Mouse (Mus musculus): Measurements from ENCODE around the gene Rnf31. TPM values are rescaled to one million over a fixed set of nuclear protein-coding genes. Genes with fewer than 3 reads are reported as not detected.

Rnf31 gene
- total RNA-seq, 2 experiments from 2014 or later, result 38.0 to 43.0 TPM

- no peak for DNase-seq (ENCODE audit: low spot score in 2 of 2)
These were observed 52.9 kb downstream of the Rnf31 start for GRCm38 (mm10) chr14:55644261-55644888.

- DNase-seq (ENCODE audit: low spot score in 2 of 2), result no peak
These were observed 58.4 kb downstream of the Rnf31 start, which contains the start of gene Tssk4 for GRCm38 (mm10) chr14:55649884-55650283. Gene Tssk4, plus strand, starts transcription at chr14:55650184.

- DNase-seq (ENCODE audit: low spot score in 2 of 2), result no peak
These were observed 60.0 kb downstream of the Rnf31 start for GRCm38 (mm10) chr14:55651528-55651927.

Other genes with a start within 250 kb of the Rnf31 start
- 10 to 100 TPM; 20.2 to 22.1 TPM for gene Dhrs4, start 113.0 kb upstream of the Rnf31 start, total RNA-seq (2021)
- 10 to 100 TPM; 46.8 to 50.8 TPM for gene Carmil3, start 101.1 kb upstream of the Rnf31 start, total RNA-seq (2021)
- 100 to 1,000 TPM; 653 to 657 TPM for gene Cpne6, start 81.3 kb upstream of the Rnf31 start, total RNA-seq (2021)
- gene Nrl, start 66.7 kb upstream of the Rnf31 start, total RNA-seq (2021), result 1 to 10 TPM; 1.7 to 2.2 TPM
- gene Pck2, start 51.4 kb upstream of the Rnf31 start, total RNA-seq (2021), result 10 to 100 TPM; 50.9 to 54.2 TPM
- gene Dcaf11, start 31.7 kb upstream of the Rnf31 start, total RNA-seq (2021), result 10 to 100 TPM; 72.2 to 83.8 TPM
- 1 to 10 TPM in 1 of 2 experiments, under 1 TPM in 1; 0.79 to 1.6 TPM for gene A730061H03Rik, start 31.3 kb upstream of the Rnf31 start, total RNA-seq (2021)
- not detected for gene Fitm1, start 16.1 kb upstream of the Rnf31 start, total RNA-seq (2021)
- 10 to 100 TPM; 54.0 to 56.6 TPM for gene Psme1, start 13.6 kb upstream of the Rnf31 start, total RNA-seq (2021)
- gene Emc9, start 6.4 kb upstream of the Rnf31 start, total RNA-seq (2021), result 10 to 100 TPM; 43.3 to 49.5 TPM
- 10 to 100 TPM; 53.7 to 57.4 TPM for gene Psme2, start 595 bp upstream of the Rnf31 start, total RNA-seq (2021)
- gene Irf9, start 11.9 kb downstream of the Rnf31 start, total RNA-seq (2021), result 10 to 100 TPM; 10.9 to 13.3 TPM
- gene Rec8, start 26.3 kb downstream of the Rnf31 start, total RNA-seq (2021), result 1 to 10 TPM; 1.4 to 1.8 TPM
- gene Ipo4, start 44.2 kb downstream of the Rnf31 start, total RNA-seq (2021), result 100 to 1,000 TPM; 119 to 128 TPM
- gene Gm49378, start 46.2 kb downstream of the Rnf31 start, total RNA-seq (2021), result 1 to 10 TPM; 2.7 to 3.8 TPM
- 10 to 100 TPM; 39.6 to 40.8 TPM for gene Tm9sf1, start 52.1 kb downstream of the Rnf31 start, total RNA-seq (2021)
- gene Tssk4, start 58.5 kb downstream of the Rnf31 start, total RNA-seq (2021), result 1 to 10 TPM in 1 of 2 experiments, under 1 TPM in 1; 0.79 to 1.2 TPM
- gene Mdp1, start 68.8 kb downstream of the Rnf31 start, total RNA-seq (2021), result 10 to 100 TPM; 45.5 to 52.3 TPM
- 10 to 100 TPM; 23.3 to 26.4 TPM for gene Gmpr2, start 80.2 kb downstream of the Rnf31 start, total RNA-seq (2021)
- 100 to 1,000 TPM; 294 to 304 TPM for gene Nedd8, start 80.4 kb downstream of the Rnf31 start, total RNA-seq (2021)
- gene Tinf2, start 90.1 kb downstream of the Rnf31 start, total RNA-seq (2021), result 10 to 100 TPM; 12.3 to 15.2 TPM
- not detected for gene Tgm1, start 122.2 kb downstream of the Rnf31 start, total RNA-seq (2021)
- gene Rabggta, start 130.6 kb downstream of the Rnf31 start, total RNA-seq (2021), result 10 to 100 TPM; 43.7 to 45.7 TPM
- gene Dhrs1, start 154.0 kb downstream of the Rnf31 start, total RNA-seq (2021), result 10 to 100 TPM; 83.2 to 98.7 TPM
- gene Nop9, start 154.0 kb downstream of the Rnf31 start, total RNA-seq (2021), result 10 to 100 TPM; 11.7 to 14.5 TPM
- gene Cideb, start 166.8 kb downstream of the Rnf31 start, total RNA-seq (2021), result 1 to 10 TPM; 1.7 to 2.2 TPM
- gene Ltb4r2, start 169.7 kb downstream of the Rnf31 start, total RNA-seq (2021), result under 1 TPM; 0.12 to 0.13 TPM
- gene Ltb4r1, start 174.3 kb downstream of the Rnf31 start, total RNA-seq (2021), result under 1 TPM in 1 of 2 experiments, not detected in 1; 0.45 TPM
- gene Adcy4, start 192.4 kb downstream of the Rnf31 start, total RNA-seq (2021), result 1 to 10 TPM; 3.1 to 4.4 TPM
- gene Ripk3, start 197.2 kb downstream of the Rnf31 start, total RNA-seq (2021), result 1 to 10 TPM in 1 of 2 experiments, under 1 TPM in 1; 0.52 to 1.1 TPM
- 1 to 10 TPM; 1.4 to 2.3 TPM for gene Nfatc4, start 231.4 kb downstream of the Rnf31 start, total RNA-seq (2021)